Mouse (Mus musculus) ES-Bruce4 (cell line): ENCODE data around the gene Galns.

Source experiments
- CTCF ChIP-seq: IDR thresholded peaks from one replicate; pipeline ENCODE4 v1.8.1; 2011; ENCODE audit warnings: low read depth, low read length
- POLR2A ChIP-seq: IDR thresholded peaks from one replicate; pipeline ENCODE4 v1.8.1; 2011; ENCODE audit warnings: low read length; ENCODE audit not compliant: insufficient read depth

- no peak for TF ChIP-seq CTCF
- no peak for TF ChIP-seq POLR2A
These were observed 10.6 kb downstream of the Galns start for GRCm38 (mm10) chr8:122600666-122601065.
